7 mouse cellular contexts compared by ENCODE assay signal in the genomic region with DNA sequence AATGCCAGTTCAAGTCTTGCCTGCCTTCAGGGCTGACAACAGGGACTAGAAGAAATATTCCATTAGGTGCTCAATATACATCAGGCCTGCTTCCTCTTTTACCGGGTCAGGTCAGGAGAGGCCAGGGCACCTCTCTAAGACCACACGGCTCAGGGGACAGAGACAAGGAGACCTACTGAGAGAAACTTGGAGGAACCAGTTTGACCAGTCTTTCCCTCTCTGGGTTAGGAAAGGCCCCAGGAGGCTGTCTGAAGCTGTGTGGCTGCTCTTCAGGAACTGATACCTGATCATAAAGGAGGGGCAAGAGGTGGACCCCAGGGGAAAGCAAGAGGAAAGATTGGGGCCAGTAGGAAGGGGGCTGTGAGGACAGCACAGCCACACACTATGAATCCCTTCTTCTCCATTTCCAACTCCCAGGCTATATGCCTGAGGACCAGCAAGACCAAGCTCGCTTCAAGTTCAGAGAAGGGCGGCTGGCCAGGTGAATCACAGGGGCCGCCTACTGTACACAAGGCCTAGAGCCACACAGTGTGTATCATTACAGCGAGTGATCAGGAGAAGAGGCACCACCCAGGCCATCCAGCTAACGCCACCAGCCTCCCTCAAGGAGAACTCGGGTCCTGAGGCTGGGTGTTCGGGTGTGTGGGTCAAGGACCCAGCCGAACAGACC. TPM values are rescaled to one million over a fixed set of nuclear protein-coding genes. Genes with fewer than 3 reads are reported as not detected.
A peak's percentile ranks its signal among the peaks of the same experiment; 100 is the strongest.
DNase-seq lines count a peak whose midpoint lies in the region; ATAC-seq and TF ChIP-seq lines count a peak whose summit lies in the region.

No protein-coding gene starts in this region.

- peaks cover 6% of the 10 kb centered on the region; the same call in 1 of the 2 replicates for H3K4me1 ChIP-seq in embryonic fibroblast, embryonic 13.5 days (ENCODE audit: control insufficient read depth, insufficient read depth, low read length)
- peaks cover 46% of the 10 kb centered on the region for H3K4me1 ChIP-seq in limb, embryonic 10.5 days
- H3K4me1 ChIP-seq in neural tube, embryonic 13.5 days (replicated peaks): peaks cover 39% of the 10 kb centered on the region

- no peaks in the 10 kb centered on the region for H3K9me3 ChIP-seq in limb, embryonic 10.5 days (replicated peaks)
- no peaks in the 10 kb centered on the region for H3K9me3 ChIP-seq in neural tube, embryonic 13.5 days

- H3K36me3 ChIP-seq in limb, embryonic 10.5 days: peaks cover 30% of the 10 kb centered on the region
- H3K36me3 ChIP-seq in neural tube, embryonic 13.5 days: peaks cover 15% of the 10 kb centered on the region; the same call in 1 of the 2 replicates

- intact Hi-C loops in left cerebral cortex, adult 2 months (cut with DNase I): no loop called here

- no peak for TF ChIP-seq POLR2A in embryonic fibroblast, embryonic 13.5 days (IDR thresholded peaks at IDR 0.05; ENCODE audit: low read depth, low read length)

- TF ChIP-seq CTCF in left cerebral cortex, adult 2 months (IDR thresholded peaks at IDR 0.05): no peak
- TF ChIP-seq CTCF in embryonic fibroblast, embryonic 13.5 days (IDR thresholded peaks at IDR 0.05; ENCODE audit: borderline replicate concordance, insufficient read depth, low read length): no peak

- DNase-seq in left cerebral cortex, adult 2 months (ENCODE audit: extremely low spot score in 1 of 2, low spot score in 2 of 2): no peak
- DNase-seq in left cerebral cortex, adult 9 months (ENCODE audit: low spot score in 2 of 2): no peak
- no peak for DNase-seq in limb, embryonic 10.5 days (ENCODE audit: low spot score)
- DNase-seq in frontal cortex, postnatal 14 days (ENCODE audit: low spot score in 2 of 2): no peak
- no peak for DNase-seq in frontal cortex, adult 2 months (ENCODE audit: extremely low spot score in 1 of 2, low spot score in 1 of 2)

- no peak for ATAC-seq in neural tube, embryonic 13.5 days (ENCODE audit: low read depth)

- peak overlapping the region; percentile 92 for H3K9ac ChIP-seq in neural tube, embryonic 13.5 days

- WGBS in limb, embryonic 10.5 days: 68% methylated on average over 10 of the region's 10 CpGs
- 75% methylated on average over 10 of the region's 10 CpGs for WGBS in neural tube, embryonic 13.5 days

- H3K27ac ChIP-seq in left cerebral cortex, adult 2 months: peak overlapping the region; percentile 20; the same call in 1 of the 2 replicates
- no peak overlapping the region for H3K27ac ChIP-seq in embryonic fibroblast, embryonic 13.5 days (ENCODE audit: insufficient read depth, low read length)
- no peak overlapping the region for H3K27ac ChIP-seq in limb, embryonic 10.5 days
- no peak overlapping the region for H3K27ac ChIP-seq in neural tube, embryonic 13.5 days (replicated peaks)

- H3K27me3 ChIP-seq in limb, embryonic 10.5 days (ENCODE audit: low read depth, poor library complexity, severe bottlenecking): peaks cover 16% of the 10 kb centered on the region
- peaks cover 12% of the 10 kb centered on the region for H3K27me3 ChIP-seq in neural tube, embryonic 13.5 days

- peak overlapping the region; percentile 87 for H3K4me3 ChIP-seq in left cerebral cortex, adult 2 months
- peak overlapping the region; percentile 92 for H3K4me3 ChIP-seq in embryonic fibroblast, embryonic 13.5 days (ENCODE audit: insufficient read depth, low read length)
- H3K4me3 ChIP-seq in limb, embryonic 10.5 days: peak overlapping the region; percentile 87
- H3K4me3 ChIP-seq in neural tube, embryonic 13.5 days: peak overlapping the region; percentile 86

- peak overlapping the region; percentile 98 for H3K4me2 ChIP-seq in neural tube, embryonic 13.5 days

RNA-seq across cellular contexts. Expression of gene Gm20431, which starts 2.0 kb away (rescaled TPM):
- 10 to 100 TPM; 29.1 to 38.0 TPM for total RNA-seq in left cerebral cortex, adult 2 months (2021)
- polyA plus RNA-seq in embryonic fibroblast, embryonic 13.5 days (2011; ENCODE audit: insufficient read length, low read depth, missing spikeins): 6.0 and 17.3 TPM in 2 replicates
- 1.0 and 4.0 TPM in 2 replicates for polyA plus RNA-seq in limb, embryonic 10.5 days (2016; fragmentation: Nextera tagmentation; extraction: Ambion mirVana)
- polyA plus RNA-seq in neural tube, embryonic 13.5 days (2015; fragmentation: Nextera tagmentation; extraction: Ambion mirVana): 9.1 and 9.3 TPM in 2 replicates
- 0.88 TPM in 1 of 2 replicates, not detected in the other for polyA plus RNA-seq in frontal cortex, adult 2 months (2012; rRNA removed)

RNA-seq across cellular contexts. Expression of gene Ube2v1, which starts 27.4 kb away (rescaled TPM):
- 100 to 1,000 TPM; 244 to 274 TPM for total RNA-seq in left cerebral cortex, adult 2 months (2021)
- 227 and 265 TPM in 2 replicates for polyA plus RNA-seq in embryonic fibroblast, embryonic 13.5 days (2011; ENCODE audit: insufficient read length, low read depth, missing spikeins)
- 375 and 404 TPM in 2 replicates for polyA plus RNA-seq in limb, embryonic 10.5 days (2016; fragmentation: Nextera tagmentation; extraction: Ambion mirVana)
- polyA plus RNA-seq in neural tube, embryonic 13.5 days (2015; fragmentation: Nextera tagmentation; extraction: Ambion mirVana): 326 and 340 TPM in 2 replicates
- 250 and 280 TPM in 2 replicates for polyA plus RNA-seq in frontal cortex, adult 2 months (2012; rRNA removed)

RNA-seq across cellular contexts. Expression of gene Cebpb, which starts 29.4 kb away (rescaled TPM):
- 10 to 100 TPM; 15.1 to 19.2 TPM for total RNA-seq in left cerebral cortex, adult 2 months (2021)
- polyA plus RNA-seq in embryonic fibroblast, embryonic 13.5 days (2011; ENCODE audit: insufficient read length, low read depth, missing spikeins): 43.4 and 44.0 TPM in 2 replicates
- polyA plus RNA-seq in limb, embryonic 10.5 days (2016; fragmentation: Nextera tagmentation; extraction: Ambion mirVana): 1.2 and 2.2 TPM in 2 replicates
- polyA plus RNA-seq in neural tube, embryonic 13.5 days (2015; fragmentation: Nextera tagmentation; extraction: Ambion mirVana): 2.2 and 2.3 TPM in 2 replicates
- polyA plus RNA-seq in frontal cortex, adult 2 months (2012; rRNA removed): 14.5 and 14.9 TPM in 2 replicates

RNA-seq across cellular contexts. Expression of gene Tmem189, which starts 30.3 kb away (rescaled TPM):
- total RNA-seq in left cerebral cortex, adult 2 months (2021): 10 to 100 TPM; 42.3 to 43.0 TPM
- polyA plus RNA-seq in embryonic fibroblast, embryonic 13.5 days (2011; ENCODE audit: insufficient read length, low read depth, missing spikeins): 31.3 and 37.9 TPM in 2 replicates
- polyA plus RNA-seq in limb, embryonic 10.5 days (2016; fragmentation: Nextera tagmentation; extraction: Ambion mirVana): 41.9 and 43.2 TPM in 2 replicates
- polyA plus RNA-seq in neural tube, embryonic 13.5 days (2015; fragmentation: Nextera tagmentation; extraction: Ambion mirVana): 40.1 and 41.9 TPM in 2 replicates
- polyA plus RNA-seq in frontal cortex, adult 2 months (2012; rRNA removed): 71.5 and 75.7 TPM in 2 replicates
